Mouse (Mus musculus): ENCODE data around the gene Arhgap15.

Gene Arhgap15

GRCm38 (mm10) chr2:43923863-43924340 is 175.3 kb downstream of the Arhgap15 start:
- DNase-seq (ENCODE audit: low read depth, low spot score): no peak

GRCm38 (mm10) chr2:43931687-43932086 is 183.1 kb downstream of the Arhgap15 start:
- no peak for DNase-seq (ENCODE audit: low read depth, low spot score)

- DNase-seq (ENCODE audit: low read depth, low spot score): no peak
These were observed 190.6 kb downstream of the Arhgap15 start for GRCm38 (mm10) chr2:43939196-43939595.

GRCm38 (mm10) chr2:43945679-43946078 is 197.1 kb downstream of the Arhgap15 start:
- no peak for DNase-seq (ENCODE audit: low read depth, low spot score)

GRCm38 (mm10) chr2:43949775-43950492 is 201.3 kb downstream of the Arhgap15 start:
- DNase-seq (ENCODE audit: low read depth, low spot score): no peak

GRCm38 (mm10) chr2:43950741-43951140 is 202.1 kb downstream of the Arhgap15 start:
- DNase-seq (ENCODE audit: low read depth, low spot score): no peak

- no peak for DNase-seq (ENCODE audit: low read depth, low spot score)
These were observed 210.6 kb downstream of the Arhgap15 start for GRCm38 (mm10) chr2:43959189-43959588.

GRCm38 (mm10) chr2:43962466-43962865 is 213.8 kb downstream of the Arhgap15 start:
- DNase-seq (ENCODE audit: low read depth, low spot score): no peak

- no peak for DNase-seq (ENCODE audit: low read depth, low spot score)
These were observed 220.0 kb downstream of the Arhgap15 start for GRCm38 (mm10) chr2:43968581-43968980.

- DNase-seq (ENCODE audit: low read depth, low spot score): no peak
These were observed 229.1 kb downstream of the Arhgap15 start for GRCm38 (mm10) chr2:43977732-43978131.

- DNase-seq (ENCODE audit: low read depth, low spot score): no peak
These were observed 229.8 kb downstream of the Arhgap15 start for GRCm38 (mm10) chr2:43978177-43979013.

- DNase-seq (ENCODE audit: low read depth, low spot score): no peak
These were observed 237.4 kb downstream of the Arhgap15 start for GRCm38 (mm10) chr2:43986066-43986465.

GRCm38 (mm10) chr2:43987919-43988318 is 239.3 kb downstream of the Arhgap15 start:
- no peak for DNase-seq (ENCODE audit: low read depth, low spot score)

GRCm38 (mm10) chr2:43989850-43990249 is 241.2 kb downstream of the Arhgap15 start:
- DNase-seq (ENCODE audit: low read depth, low spot score): no peak

GRCm38 (mm10) chr2:43992510-43992909 is 243.9 kb downstream of the Arhgap15 start:
- no peak for DNase-seq (ENCODE audit: low read depth, low spot score)

- DNase-seq (ENCODE audit: low read depth, low spot score): no peak
These were observed 253.8 kb downstream of the Arhgap15 start for GRCm38 (mm10) chr2:44002454-44002853.

- no peak for DNase-seq (ENCODE audit: low read depth, low spot score)
These were observed 261.6 kb downstream of the Arhgap15 start for GRCm38 (mm10) chr2:44010249-44010648.

GRCm38 (mm10) chr2:44013388-44013787 is 264.8 kb downstream of the Arhgap15 start:
- no peak for DNase-seq (ENCODE audit: low read depth, low spot score)

- DNase-seq (ENCODE audit: low read depth, low spot score): no peak
These were observed 268.1 kb downstream of the Arhgap15 start for GRCm38 (mm10) chr2:44016720-44017119.

GRCm38 (mm10) chr2:44017405-44018026 is 268.9 kb downstream of the Arhgap15 start:
- DNase-seq (ENCODE audit: low read depth, low spot score): no peak

- no peak for DNase-seq (ENCODE audit: low read depth, low spot score)
These were observed 269.4 kb downstream of the Arhgap15 start for GRCm38 (mm10) chr2:44018033-44018432.

GRCm38 (mm10) chr2:44024704-44025103 is 276.1 kb downstream of the Arhgap15 start:
- no peak for DNase-seq (ENCODE audit: low read depth, low spot score)
